Mouse (Mus musculus) neural tube, embryonic 15.5 days (tissue): Measurements from ENCODE around the gene Mfng. TPM values are rescaled to one million over a fixed set of nuclear protein-coding genes. Genes with fewer than 3 reads are reported as not detected.
A peak's percentile ranks its signal among the peaks of the same experiment; 100 is the strongest.

Experiments used
- ATAC-seq: fragments of 200-750 bp; cut with Nextera tagmentation; 2 replicates; pipeline ENCODE4 v1.8.0; 2017; ENCODE audit warnings: mild to moderate bottlenecking, moderate TSS enrichment, moderate library complexity; ENCODE audit not compliant: low FRiP score
- H3K27ac ChIP-seq: fragments of 300-500 bp; sonication (generic); replicated peaks from 2 replicates; pipeline ENCODE4 v1.5.1; 2015; ENCODE audit warnings: mild to moderate bottlenecking, inconsistent platforms
- H3K27me3 ChIP-seq: fragments of 300-500 bp; sonication (generic); replicated peaks from 2 replicates; pipeline ENCODE4 v1.6.1; 2015; ENCODE audit warnings: inconsistent platforms
- H3K36me3 ChIP-seq: fragments of 300-500 bp; sonication (generic); 2 replicates; pipeline ENCODE4 v1.6.1; 2015; ENCODE audit warnings: inconsistent platforms
- H3K4me1 ChIP-seq: fragments of 300-500 bp; sonication (generic); 2 replicates; pipeline ENCODE4 v1.6.1; 2015; ENCODE audit warnings: inconsistent platforms
- H3K4me2 ChIP-seq: fragments of 300-500 bp; sonication (generic); 2 replicates; pipeline ENCODE4 v1.6.1; 2015; ENCODE audit warnings: inconsistent platforms, mild to moderate bottlenecking, moderate library complexity
- H3K4me3 ChIP-seq: fragments of 300-500 bp; sonication (generic); replicated peaks from 2 replicates; pipeline ENCODE4 v1.5.1; 2015; ENCODE audit warnings: mild to moderate bottlenecking, inconsistent platforms
- H3K9ac ChIP-seq: fragments of 300-500 bp; sonication (generic); replicated peaks from 2 replicates; pipeline ENCODE4 v1.6.1; 2015; ENCODE audit warnings: mild to moderate bottlenecking, inconsistent platforms
- H3K9me3 ChIP-seq: fragments of 300-500 bp; sonication (generic); replicated peaks from 2 replicates; pipeline ENCODE4 v1.6.1; 2016; ENCODE audit warnings: inconsistent platforms
- WGBS: fragments of 180-500 bp; shearing (Covaris S2); methylation state at CpG from one replicate; pipeline ENCODE4 v1.1.7; 2015; ENCODE audit warnings: mixed read lengths; 5-methylcytosine and 5-hydroxymethylcytosine counted together
- polyA plus RNA-seq: library from polyadenylated mRNA; unstranded; fragments of >200 nt; fragmentation: Nextera tagmentation; extraction: Ambion mirVana; gene quantifications from 2 replicates; pipeline ENCODE4 v1.2.1, GENCODE M21; 2015

Mfng gene
- polyA plus RNA-seq, 1 experiment from 2014 or later = 14.5 TPM

DNA sequence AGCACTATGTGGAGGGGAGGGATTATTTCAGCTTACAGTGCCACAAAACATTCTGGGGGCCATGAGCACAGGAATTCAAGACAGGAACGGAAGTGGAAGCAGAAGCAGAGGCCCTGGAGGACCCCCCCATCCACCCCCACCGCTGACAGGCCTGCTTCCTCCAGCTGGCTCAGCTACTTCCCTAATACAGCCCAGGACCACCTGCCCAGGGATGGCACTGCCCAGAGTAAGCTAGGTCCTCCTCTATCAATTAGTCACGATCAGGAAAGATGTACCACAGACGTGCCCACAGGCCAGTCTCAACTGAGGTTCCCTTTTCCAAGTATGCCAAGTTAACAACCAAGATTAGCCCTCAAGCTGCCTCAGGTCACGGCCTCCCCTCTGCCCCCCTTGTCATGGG is 19.1 kb downstream of the Mfng start:
- Histone ChIP-seq H3K27ac (no peak overlapping the region), H3K36me3 (no peaks in the 10 kb centered on the region), H3K4me1 (peaks cover 16% of the 10 kb centered on the region), H3K4me2 (no peak overlapping the region), H3K27me3 (no peaks in the 10 kb centered on the region), H3K4me3 (no peak overlapping the region), H3K9ac (no peak overlapping the region), H3K9me3 (no peaks in the 10 kb centered on the region)
- WGBS = 72% methylated on average over 5 of the region's 5 CpGs
- ATAC-seq = no peak

DNA sequence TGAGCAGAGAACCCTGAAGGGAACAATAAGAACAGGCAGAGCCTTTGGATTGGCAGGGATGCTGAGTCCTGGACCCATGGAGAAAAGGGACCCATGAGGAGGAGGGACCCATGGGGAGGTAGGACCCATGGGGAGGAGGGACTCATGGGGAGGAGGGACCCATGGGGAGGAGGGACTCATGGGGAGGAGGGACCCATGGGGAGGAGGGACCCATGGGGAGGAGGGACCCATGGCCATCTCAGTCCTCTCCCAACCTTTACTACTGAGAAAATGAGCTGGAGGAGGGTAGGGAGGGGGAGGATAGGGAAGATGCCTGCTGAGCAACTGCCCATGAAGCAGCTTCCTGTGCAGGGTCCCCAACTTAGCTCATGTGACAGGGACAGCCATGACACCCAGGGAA is 20.3 kb downstream of the Mfng start:
- H3K36me3 ChIP-seq = no peaks in the 10 kb centered on the region
- no peak for ATAC-seq
- H3K9me3 ChIP-seq = no peaks in the 10 kb centered on the region
- no peak overlapping the region for H3K4me2 ChIP-seq
- no peaks in the 10 kb centered on the region for H3K27me3 ChIP-seq
- H3K4me3 ChIP-seq = no peak overlapping the region
- H3K27ac ChIP-seq = no peak overlapping the region
- H3K9ac ChIP-seq = no peak overlapping the region
- H3K4me1 ChIP-seq = peaks cover 16% of the 10 kb centered on the region

DNA sequence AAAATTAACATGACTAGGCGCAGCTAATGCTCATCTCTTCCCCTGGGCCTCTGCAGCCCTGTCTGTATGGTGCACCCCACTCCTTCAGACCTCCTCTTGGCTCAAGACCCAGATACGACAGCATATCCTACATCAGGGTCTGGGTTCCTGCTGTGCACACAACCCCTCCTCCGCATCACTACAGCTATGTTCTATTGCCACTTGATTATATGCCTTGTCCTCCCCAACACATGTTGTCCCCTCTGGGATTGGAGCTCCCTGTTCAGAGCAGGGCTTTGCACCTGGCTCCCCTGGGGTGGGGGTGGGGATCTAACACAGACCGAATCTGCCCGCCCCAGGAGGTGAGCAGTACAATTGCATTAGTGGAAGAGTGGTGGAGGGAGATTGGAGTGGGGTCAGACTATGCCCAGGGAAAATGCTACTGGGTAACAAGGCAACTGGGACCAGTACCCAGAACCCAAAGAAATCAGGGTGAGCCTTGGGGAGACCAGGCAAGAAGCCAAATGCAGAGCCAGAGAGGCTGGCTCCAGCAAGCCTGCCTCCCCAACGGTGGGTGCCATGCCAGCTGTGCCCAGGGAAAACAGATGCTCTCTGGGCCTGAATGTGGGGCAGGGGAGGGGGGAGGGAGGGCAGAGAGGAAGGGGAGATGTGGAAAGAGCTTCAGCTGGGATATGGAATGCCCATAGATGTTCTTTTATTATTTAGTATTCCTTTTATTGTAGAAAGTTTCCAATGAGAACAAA is 22.5 kb downstream of the Mfng start:
- Histone ChIP-seq H3K9me3 (no peaks in the 10 kb centered on the region), H3K4me2 (no peak overlapping the region), H3K4me1 (peaks cover 16% of the 10 kb centered on the region), H3K36me3 (no peaks in the 10 kb centered on the region), H3K4me3 (no peak overlapping the region), H3K9ac (no peak overlapping the region), H3K27me3 (no peaks in the 10 kb centered on the region), H3K27ac (peak overlapping the region; percentile 54)
- WGBS = 37% methylated on average over 6 of the region's 6 CpGs
- ATAC-seq = peak; percentile 39; the same call in 1 of the 2 replicates

DNA sequence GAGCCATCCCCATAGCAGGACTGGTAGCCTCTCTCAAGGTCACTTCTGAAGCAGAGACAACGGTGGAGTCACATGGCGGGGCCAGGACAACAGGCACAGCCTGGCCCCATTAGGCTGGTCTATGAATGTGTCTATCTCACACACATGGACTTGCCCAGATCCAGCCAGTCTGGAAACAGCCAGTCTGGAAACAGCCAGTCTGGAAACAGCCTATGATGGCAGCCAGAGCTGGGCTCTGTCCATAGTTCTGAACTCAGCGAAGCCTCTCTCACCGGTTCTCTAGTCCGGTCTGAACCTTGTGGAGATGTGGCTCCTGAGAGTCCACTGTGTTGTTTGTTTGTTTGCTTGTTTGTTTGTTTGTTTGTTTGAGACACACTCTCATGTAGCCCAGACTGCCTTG is 23.4 kb downstream of the Mfng start:
- Histone ChIP-seq H3K4me2 (no peak overlapping the region), H3K4me3 (no peak overlapping the region), H3K27ac (no peak overlapping the region), H3K4me1 (peaks cover 14% of the 10 kb centered on the region), H3K36me3 (no peaks in the 10 kb centered on the region), H3K9me3 (no peaks in the 10 kb centered on the region), H3K27me3 (no peaks in the 10 kb centered on the region), H3K9ac (no peak overlapping the region)
- no peak for ATAC-seq
- WGBS = 56% methylated on average over 5 of the region's 5 CpGs

DNA sequence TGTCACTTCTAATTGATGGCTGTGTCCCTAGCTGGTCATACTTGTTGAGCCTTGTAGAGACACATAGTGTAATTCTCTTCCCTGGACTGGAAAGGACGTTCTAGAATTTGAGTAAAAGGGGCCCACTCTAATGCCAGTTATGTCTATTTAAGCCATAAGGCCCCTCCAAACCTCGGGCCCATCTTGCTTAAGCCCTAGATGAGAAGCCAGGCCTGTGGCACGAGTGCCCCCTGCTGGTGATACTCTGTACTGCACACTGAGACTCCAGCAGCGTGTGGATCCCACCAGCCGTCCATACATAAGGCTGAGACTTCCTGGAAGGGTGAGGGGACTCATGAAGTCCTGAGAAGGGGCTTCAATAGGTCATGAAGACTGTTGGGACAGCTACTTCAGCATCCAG is 29.1 kb downstream of the Mfng start:
- no peak overlapping the region for H3K4me3 ChIP-seq
- WGBS = 1% methylated on average over 5 of the region's 5 CpGs

DNA sequence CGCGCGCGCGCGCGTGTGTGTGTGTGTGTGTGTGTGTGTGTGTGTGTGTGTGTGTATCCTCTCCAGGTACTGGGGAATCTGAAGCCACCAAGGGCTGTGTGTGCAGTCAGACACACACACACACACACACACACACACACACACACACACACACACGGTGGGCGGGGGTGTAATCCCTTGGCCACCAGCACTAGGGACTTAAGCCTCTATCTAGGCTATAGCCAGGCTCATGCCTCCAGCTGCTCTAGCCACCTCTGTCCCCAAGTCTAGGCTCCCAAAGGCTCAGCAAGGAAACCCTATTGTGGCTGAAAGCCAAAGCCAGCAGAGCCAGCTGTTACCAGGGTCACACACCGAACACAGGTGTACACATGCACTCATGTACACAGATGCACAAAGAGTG is 30.4 kb downstream of the Mfng start:
- H3K9ac ChIP-seq = no peak overlapping the region
- 0 out of 2 replicates have a peak overlapping the region, but pooled peaks have one; percentile 23 for H3K27ac ChIP-seq
- no peak for ATAC-seq
- WGBS = 75% methylated on average over 3 of the region's 10 CpGs
- no peaks in the 10 kb centered on the region for H3K9me3 ChIP-seq
- no peak overlapping the region for H3K4me3 ChIP-seq
- H3K4me1 ChIP-seq = peaks cover under 1% of the 10 kb centered on the region; the same call in 1 of the 2 replicates
- no peaks in the 10 kb centered on the region for H3K27me3 ChIP-seq
- no peaks in the 10 kb centered on the region for H3K36me3 ChIP-seq
- H3K4me2 ChIP-seq = no peak overlapping the region

More for the DNA sequence above, 29.1 kb downstream of the Mfng start:
- Histone ChIP-seq H3K27me3 (no peaks in the 10 kb centered on the region), H3K36me3 (no peaks in the 10 kb centered on the region), H3K9ac (no peak overlapping the region), H3K4me2 (no peak overlapping the region), H3K9me3 (no peaks in the 10 kb centered on the region), H3K27ac (no peak overlapping the region), H3K4me1 (no peaks in the 10 kb centered on the region)
- peak; percentile 57; the same call in 1 of the 2 replicates for ATAC-seq

DNA sequence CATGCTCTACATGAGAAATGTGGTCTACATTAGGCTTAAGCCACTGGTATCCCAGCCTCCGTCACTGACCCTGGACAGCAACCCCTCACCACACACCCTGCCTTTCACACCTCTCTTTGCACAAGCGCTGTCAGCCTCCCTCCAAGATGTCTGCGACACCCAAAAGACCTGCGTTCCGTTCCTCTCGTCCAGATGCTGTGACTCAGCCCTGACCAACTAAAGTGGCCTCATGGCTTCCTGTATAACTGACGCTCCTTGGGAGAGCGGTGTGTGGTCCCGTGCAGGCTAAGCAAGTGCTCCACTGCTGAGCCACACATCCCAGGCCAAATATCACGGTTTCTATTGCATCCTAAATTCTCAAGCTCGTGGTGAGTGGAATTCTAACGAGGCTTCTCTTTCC is 32.6 kb downstream of the Mfng start:
- Histone ChIP-seq H3K4me2 (no peak overlapping the region), H3K27ac (no peak overlapping the region), H3K36me3 (no peaks in the 10 kb centered on the region), H3K27me3 (no peaks in the 10 kb centered on the region), H3K4me1 (peaks cover 22% of the 10 kb centered on the region), H3K9ac (no peak overlapping the region), H3K9me3 (no peaks in the 10 kb centered on the region), H3K4me3 (no peak overlapping the region)
- WGBS = 71% methylated on average over 12 of the region's 12 CpGs
- ATAC-seq = no peak

DNA sequence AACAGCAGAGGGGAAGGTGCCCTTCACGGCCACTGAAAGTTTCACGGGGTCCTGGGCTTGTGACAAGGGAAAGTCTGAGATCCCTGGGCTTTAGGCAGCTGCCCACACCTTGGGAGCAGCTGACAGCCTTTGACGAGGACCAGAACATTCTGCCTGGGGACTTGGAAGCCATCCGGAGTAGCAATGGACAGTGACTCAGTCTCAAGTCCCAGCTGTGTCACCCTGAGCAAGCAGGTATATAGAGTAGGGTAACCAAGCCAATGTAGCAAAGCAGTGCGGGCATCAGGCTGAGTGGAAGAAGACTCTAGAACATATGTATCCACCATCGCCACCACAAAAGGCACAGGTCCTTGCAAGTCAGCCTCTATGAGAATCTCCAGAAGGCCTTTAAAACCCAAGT is 36.1 kb downstream of the Mfng start:
- no peak overlapping the region for H3K4me3 ChIP-seq
- H3K36me3 ChIP-seq = no peaks in the 10 kb centered on the region
- no peak overlapping the region for H3K4me2 ChIP-seq
- peaks cover 38% of the 10 kb centered on the region for H3K4me1 ChIP-seq
- no peak for ATAC-seq
- H3K9ac ChIP-seq = no peak overlapping the region; the same call in 1 of the 2 replicates
- H3K27me3 ChIP-seq = no peaks in the 10 kb centered on the region
- WGBS = 44% methylated on average over 6 of the region's 6 CpGs
- H3K9me3 ChIP-seq = no peaks in the 10 kb centered on the region
- peak overlapping the region; percentile 83 for H3K27ac ChIP-seq

DNA sequence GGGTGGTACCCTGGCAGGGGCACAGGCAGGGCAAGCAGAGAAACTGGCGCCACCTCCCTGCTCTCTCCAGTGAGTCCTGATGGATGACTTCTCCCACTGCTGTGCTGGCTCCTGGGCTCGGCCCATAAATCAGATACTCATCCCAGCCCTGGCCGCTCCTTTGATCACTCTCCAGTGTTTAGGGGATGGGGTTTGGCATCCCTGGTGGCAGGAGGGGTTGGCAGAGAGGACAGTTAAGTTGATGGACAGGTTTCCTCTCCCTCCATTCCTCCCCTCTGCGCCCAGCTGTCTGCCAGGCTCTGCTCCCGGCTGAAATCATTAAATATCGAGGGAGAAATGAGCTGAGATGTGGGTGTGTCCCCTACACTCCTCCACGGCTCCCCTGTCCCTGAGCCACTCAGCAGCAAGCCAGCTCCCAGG is 36.6 kb downstream of the Mfng start:
- Histone ChIP-seq H3K36me3 (no peaks in the 10 kb centered on the region), H3K4me2 (peak overlapping the region; percentile 15; the same call in 1 of the 2 replicates), H3K4me1 (peaks cover 38% of the 10 kb centered on the region), H3K27me3 (no peaks in the 10 kb centered on the region), H3K27ac (peak overlapping the region; percentile 83), H3K4me3 (no peak overlapping the region), H3K9ac (no peak overlapping the region; the same call in 1 of the 2 replicates), H3K9me3 (no peaks in the 10 kb centered on the region)
- ATAC-seq = peak; percentile 75
- 8% methylated on average over 7 of the region's 7 CpGs for WGBS

DNA sequence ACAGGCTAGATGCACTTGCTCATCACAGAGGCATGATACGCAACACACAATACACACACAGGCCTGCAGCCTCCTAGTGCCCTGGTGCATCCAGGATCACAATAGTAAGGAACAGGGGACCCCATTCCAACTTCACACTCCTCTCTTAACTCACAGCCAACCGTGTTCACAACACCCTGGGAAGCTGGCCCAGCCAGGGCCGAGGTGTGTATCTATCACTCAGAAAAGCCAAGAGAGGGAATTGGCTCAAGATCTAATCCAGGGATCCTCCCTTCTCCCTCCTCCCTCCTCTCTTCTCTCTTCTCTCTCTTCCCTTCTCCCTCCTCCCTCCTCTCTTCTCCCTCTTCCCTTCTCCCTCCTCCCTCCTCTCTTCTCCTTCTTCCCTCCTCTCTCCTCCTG is 37.1 kb downstream of the Mfng start:
- H3K9me3 ChIP-seq = no peaks in the 10 kb centered on the region
- peak overlapping the region; percentile 15; the same call in 1 of the 2 replicates for H3K4me2 ChIP-seq
- no peaks in the 10 kb centered on the region for H3K36me3 ChIP-seq
- H3K4me1 ChIP-seq = peaks cover 38% of the 10 kb centered on the region
- H3K27ac ChIP-seq = peak overlapping the region; percentile 83
- 33% methylated on average over 3 of the region's 3 CpGs for WGBS
- no peaks in the 10 kb centered on the region for H3K27me3 ChIP-seq
- peak; percentile 48; the same call in 1 of the 2 replicates for ATAC-seq
- H3K9ac ChIP-seq = no peak overlapping the region
- H3K4me3 ChIP-seq = no peak overlapping the region

DNA sequence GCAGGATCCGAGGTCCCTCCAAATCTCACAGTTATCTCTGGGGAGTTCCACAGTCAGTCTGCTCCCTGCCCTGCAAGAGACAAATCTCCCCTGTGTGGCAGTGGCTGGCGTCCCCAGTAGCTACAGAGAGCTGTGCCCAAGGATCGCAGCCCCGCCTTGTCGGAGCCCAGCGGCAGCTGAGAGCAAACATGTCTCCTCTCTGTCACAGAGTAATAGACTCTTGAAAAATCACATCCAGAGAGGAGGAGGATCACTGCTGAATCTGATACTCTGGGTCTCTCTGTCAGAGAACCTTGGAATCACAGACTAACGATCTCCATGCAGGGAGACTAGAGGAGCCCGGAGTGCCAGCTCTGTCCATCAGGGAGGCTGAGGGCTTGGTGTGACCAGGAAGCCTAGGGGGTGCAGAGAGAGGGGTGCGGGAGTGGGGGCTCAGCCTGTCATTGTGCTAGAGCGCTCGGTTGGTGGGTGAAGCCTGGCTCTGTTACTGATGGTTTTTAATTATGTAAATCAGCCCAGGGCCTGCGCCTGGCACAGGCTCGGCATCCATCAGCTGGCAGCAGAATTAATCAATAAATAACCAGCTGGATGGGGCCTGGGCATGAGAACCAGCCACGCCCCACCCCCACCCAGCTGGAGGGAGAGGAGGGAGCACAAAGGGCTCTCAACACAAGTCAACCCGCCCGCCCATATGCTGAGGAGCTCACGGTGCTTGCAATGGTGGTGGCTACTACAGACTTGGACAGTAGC is 37.7 kb downstream of the Mfng start:
- no peaks in the 10 kb centered on the region for H3K27me3 ChIP-seq
- ATAC-seq = peak; percentile 84
- no peaks in the 10 kb centered on the region for H3K9me3 ChIP-seq
- H3K4me1 ChIP-seq = peaks cover 38% of the 10 kb centered on the region
- H3K4me2 ChIP-seq = peak overlapping the region; percentile 15
- H3K27ac ChIP-seq = peak overlapping the region; percentile 83
- 8% methylated on average over 17 of the region's 17 CpGs for WGBS
- no peaks in the 10 kb centered on the region for H3K36me3 ChIP-seq
- no peak overlapping the region; the same call in 1 of the 2 replicates for H3K9ac ChIP-seq
- H3K4me3 ChIP-seq = no peak overlapping the region

DNA sequence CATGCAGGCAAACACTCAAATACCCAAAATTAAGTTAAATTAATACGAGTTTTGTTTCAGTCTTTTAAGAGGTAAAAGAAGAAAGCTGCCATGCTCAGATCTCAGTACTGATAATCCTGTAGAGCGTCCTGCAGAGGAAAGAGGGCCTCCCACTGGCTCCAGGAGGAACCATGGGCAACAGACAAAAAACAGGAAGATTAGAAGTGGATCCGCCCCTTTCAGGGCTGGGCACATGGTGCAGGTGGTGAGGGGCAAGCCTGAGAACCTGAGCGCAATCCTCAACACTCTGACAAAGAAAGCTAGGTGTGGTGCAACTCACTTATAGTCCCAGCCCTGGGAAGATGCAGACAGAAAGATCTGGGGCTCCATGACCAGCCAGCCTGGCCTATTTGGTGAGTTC is 41.4 kb downstream of the Mfng start:
- no peaks in the 10 kb centered on the region for H3K9me3 ChIP-seq
- no peak overlapping the region for H3K27ac ChIP-seq
- no peak for ATAC-seq
- H3K4me1 ChIP-seq = peaks cover 28% of the 10 kb centered on the region
- WGBS = 76% methylated on average over 4 of the region's 4 CpGs
- no peak overlapping the region for H3K4me2 ChIP-seq
- no peak overlapping the region for H3K9ac ChIP-seq
- no peak overlapping the region for H3K4me3 ChIP-seq
- H3K27me3 ChIP-seq = no peaks in the 10 kb centered on the region
- no peaks in the 10 kb centered on the region for H3K36me3 ChIP-seq
